Mouse (Mus musculus): Measurements from ENCODE around the gene Dmac2. TPM values are rescaled to one million over a fixed set of nuclear protein-coding genes. Genes with fewer than 3 reads are reported as not detected.

Gene Dmac2
- polyA plus RNA-seq, 1 experiment: 18.7 TPM

- H3K4me3 ChIP-seq (replicated peaks): no peak overlapping the region
- H3K36me3 ChIP-seq (replicated peaks; ENCODE audit: low read length): no peaks in the 10 kb centered on the region
- peaks cover 25% of the 10 kb centered on the region for H3K27me3 ChIP-seq (replicated peaks)
- TF ChIP-seq GATA1 (IDR thresholded peaks at IDR 0.05; ENCODE audit: borderline replicate concordance, low read length) (no peak), FLI1 (IDR thresholded peaks at IDR 0.05; ENCODE audit: low read length) (no peak)
- no peaks in the 10 kb centered on the region for H3K4me1 ChIP-seq
- H3K9me3 ChIP-seq: peaks cover 17% of the 10 kb centered on the region
These were observed 33.6 kb upstream of the Dmac2 start for GRCm38 (mm10) chr7:25585351-25586204.

- Histone ChIP-seq H3K4me1 (peaks cover 29% of the 10 kb centered on the region), H3K9me3 (no peaks in the 10 kb centered on the region), H3K27me3 (replicated peaks) (peaks cover 8% of the 10 kb centered on the region), H3K4me3 (replicated peaks) (no peak overlapping the region), H3K36me3 (replicated peaks; ENCODE audit: low read length) (no peaks in the 10 kb centered on the region)
- TF ChIP-seq GATA1 (IDR thresholded peaks at IDR 0.05; ENCODE audit: borderline replicate concordance, low read length) (no peak), FLI1 (IDR thresholded peaks at IDR 0.05; ENCODE audit: low read length) (no peak)
These were observed 28.0 kb upstream of the Dmac2 start for GRCm38 (mm10) chr7:25591226-25591625.

DNA sequence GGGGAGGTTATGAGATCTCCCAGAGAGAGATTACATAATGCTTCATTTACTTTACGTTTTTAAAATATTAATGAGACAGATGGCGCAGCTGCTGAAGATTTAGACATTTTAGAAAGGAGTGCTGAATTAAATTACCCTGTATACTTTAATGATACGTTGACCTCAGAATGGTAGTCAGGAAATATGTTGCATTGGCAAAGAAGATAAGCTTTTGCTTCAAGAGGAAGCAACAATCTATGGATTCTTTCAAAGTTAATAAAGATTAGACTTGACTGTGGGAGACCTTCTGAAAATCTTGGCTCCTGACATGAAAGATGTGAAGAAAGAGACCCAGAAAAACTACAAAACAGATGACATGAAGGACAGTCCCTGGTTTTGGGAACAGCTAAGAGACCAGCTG is 25.4 kb upstream of the Dmac2 start:
- H3K36me3 ChIP-seq (replicated peaks; ENCODE audit: low read length): no peaks in the 10 kb centered on the region
- TF ChIP-seq GATA1 (IDR thresholded peaks at IDR 0.05; ENCODE audit: borderline replicate concordance, low read length) (no peak), FLI1 (IDR thresholded peaks at IDR 0.05; ENCODE audit: low read length) (no peak)
- H3K9me3 ChIP-seq: no peaks in the 10 kb centered on the region
- H3K27me3 ChIP-seq (replicated peaks): peaks cover 16% of the 10 kb centered on the region
- peaks cover 29% of the 10 kb centered on the region for H3K4me1 ChIP-seq
- H3K4me3 ChIP-seq (replicated peaks): no peak overlapping the region

DNA sequence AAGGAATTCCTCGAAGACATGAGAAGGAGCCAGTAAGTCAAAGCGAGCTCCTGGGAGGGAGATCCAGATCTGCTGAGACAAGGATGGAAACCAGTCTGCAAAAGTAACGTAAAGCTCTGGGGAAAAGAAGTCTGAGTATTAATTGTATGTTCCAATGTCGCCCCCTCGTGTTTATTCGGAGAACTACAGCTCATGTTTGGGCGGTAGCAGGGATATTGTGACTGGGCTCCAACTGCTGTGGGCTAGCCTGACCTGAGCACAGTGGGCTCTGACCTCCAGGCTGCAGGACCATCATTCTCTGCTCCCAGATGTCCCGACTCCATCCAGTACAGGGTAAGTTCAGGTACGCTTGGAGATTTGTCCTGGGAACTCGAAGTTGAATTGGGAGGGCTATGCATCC is 19.6 kb upstream of the Dmac2 start:
- Histone ChIP-seq H3K9me3 (no peaks in the 10 kb centered on the region), H3K36me3 (replicated peaks; ENCODE audit: low read length) (no peaks in the 10 kb centered on the region), H3K4me1 (peaks cover 17% of the 10 kb centered on the region), H3K27me3 (replicated peaks) (peaks cover 8% of the 10 kb centered on the region), H3K4me3 (replicated peaks) (peak overlapping the region; percentile 47)
- no peak for TF ChIP-seq GATA1 (IDR thresholded peaks at IDR 0.05; ENCODE audit: borderline replicate concordance, low read length)
- TF ChIP-seq FLI1 (IDR thresholded peaks at IDR 0.05; ENCODE audit: low read length): no peak

GRCm38 (mm10) chr7:25600666-25601065 is 18.5 kb upstream of the Dmac2 start:
- Histone ChIP-seq H3K9me3 (no peaks in the 10 kb centered on the region), H3K4me3 (replicated peaks) (no peak overlapping the region), H3K36me3 (replicated peaks; ENCODE audit: low read length) (no peaks in the 10 kb centered on the region), H3K4me1 (peaks cover 19% of the 10 kb centered on the region), H3K27me3 (replicated peaks) (peaks cover 8% of the 10 kb centered on the region)
- TF ChIP-seq FLI1 (IDR thresholded peaks at IDR 0.05; ENCODE audit: low read length) (no peak), GATA1 (IDR thresholded peaks at IDR 0.05; ENCODE audit: borderline replicate concordance, low read length) (no peak)

- Histone ChIP-seq H3K36me3 (replicated peaks; ENCODE audit: low read length) (no peaks in the 10 kb centered on the region), H3K4me1 (peaks cover 24% of the 10 kb centered on the region), H3K4me3 (replicated peaks) (no peak overlapping the region), H3K27me3 (replicated peaks) (peaks cover 8% of the 10 kb centered on the region), H3K9me3 (no peaks in the 10 kb centered on the region)
- TF ChIP-seq FLI1 (IDR thresholded peaks at IDR 0.05; ENCODE audit: low read length) (no peak), GATA1 (IDR thresholded peaks at IDR 0.05; ENCODE audit: borderline replicate concordance, low read length) (no peak)
These were observed 17.9 kb upstream of the Dmac2 start for GRCm38 (mm10) chr7:25601346-25601745.

GRCm38 (mm10) chr7:25606625-25607063 is 12.6 kb upstream of the Dmac2 start:
- Histone ChIP-seq H3K4me1 (peaks cover 59% of the 10 kb centered on the region), H3K36me3 (replicated peaks; ENCODE audit: low read length) (no peaks in the 10 kb centered on the region), H3K9me3 (no peaks in the 10 kb centered on the region), H3K4me3 (replicated peaks) (peak overlapping the region; percentile 85), H3K27me3 (replicated peaks) (no peaks in the 10 kb centered on the region)
- TF ChIP-seq GATA1 (IDR thresholded peaks at IDR 0.05; ENCODE audit: borderline replicate concordance, low read length): no peak

DNA sequence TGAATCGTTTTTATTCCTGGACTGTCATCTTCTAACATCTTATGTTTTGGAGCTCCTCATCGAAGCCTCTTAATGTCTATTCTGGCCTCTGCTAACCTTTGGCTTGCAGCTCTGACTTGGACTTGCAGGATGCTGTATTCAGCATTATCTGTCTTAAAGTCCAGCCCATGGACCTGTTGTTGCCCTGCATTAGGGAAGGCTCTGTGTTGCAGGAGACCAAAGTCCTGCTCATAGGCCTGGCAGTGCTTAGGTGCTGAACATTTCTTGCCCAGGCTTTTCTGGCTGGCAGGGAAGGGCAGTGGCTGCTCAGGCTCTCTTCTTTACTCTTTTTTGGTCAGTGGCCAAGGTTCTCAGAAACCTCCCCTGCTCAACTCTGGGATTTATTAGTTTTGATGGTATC is 12.0 kb upstream of the Dmac2 start:
- Histone ChIP-seq H3K27me3 (replicated peaks) (no peaks in the 10 kb centered on the region), H3K4me1 (peaks cover 59% of the 10 kb centered on the region)

GRCm38 (mm10) chr7:25610056-25610455 is 9.2 kb upstream of the Dmac2 start:
- H3K27me3 ChIP-seq (replicated peaks): no peaks in the 10 kb centered on the region
- H3K4me3 ChIP-seq (replicated peaks): peak overlapping the region; percentile 71
- H3K36me3 ChIP-seq (replicated peaks; ENCODE audit: low read length): no peaks in the 10 kb centered on the region
- H3K4me1 ChIP-seq: peaks cover 57% of the 10 kb centered on the region
- TF ChIP-seq GATA1 (IDR thresholded peaks at IDR 0.05; ENCODE audit: borderline replicate concordance, low read length): no peak
- no peak for TF ChIP-seq FLI1 (IDR thresholded peaks at IDR 0.05; ENCODE audit: low read length)
- no peaks in the 10 kb centered on the region for H3K9me3 ChIP-seq

More for the DNA sequence above, 12.0 kb upstream of the Dmac2 start:
- Histone ChIP-seq H3K36me3 (replicated peaks; ENCODE audit: low read length) (no peaks in the 10 kb centered on the region), H3K9me3 (no peaks in the 10 kb centered on the region), H3K4me3 (replicated peaks) (peak overlapping the region; percentile 53)
- TF ChIP-seq GATA1 (IDR thresholded peaks at IDR 0.05; ENCODE audit: borderline replicate concordance, low read length) (no peak), FLI1 (IDR thresholded peaks at IDR 0.05; ENCODE audit: low read length) (no peak)

DNA sequence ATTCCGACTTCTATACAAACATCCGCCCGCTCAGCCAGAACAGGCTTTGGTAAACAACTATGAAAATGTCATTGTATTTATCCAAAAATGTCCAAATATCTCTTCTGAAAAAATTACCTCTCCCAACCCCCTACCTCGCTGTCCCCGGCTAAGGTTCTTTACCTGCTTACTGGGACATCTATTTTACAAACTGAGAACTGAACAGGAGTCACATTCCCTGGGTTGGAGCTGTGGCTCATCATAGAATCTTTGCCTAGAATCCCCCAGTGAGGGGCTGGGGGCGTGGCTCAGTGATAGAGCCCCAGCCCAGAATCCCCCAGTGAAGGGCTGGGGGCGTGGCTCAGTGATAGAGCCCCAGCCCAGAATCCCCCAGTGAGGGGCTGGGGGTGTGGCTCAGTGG is 7.7 kb upstream of the Dmac2 start:
- no peaks in the 10 kb centered on the region for H3K9me3 ChIP-seq
- peaks cover 55% of the 10 kb centered on the region for H3K4me1 ChIP-seq
- no peaks in the 10 kb centered on the region for H3K27me3 ChIP-seq (replicated peaks)
- no peak for TF ChIP-seq GATA1 (IDR thresholded peaks at IDR 0.05; ENCODE audit: borderline replicate concordance, low read length)
- TF ChIP-seq FLI1 (IDR thresholded peaks at IDR 0.05; ENCODE audit: low read length): no peak
- H3K4me3 ChIP-seq (replicated peaks): no peak overlapping the region
- H3K36me3 ChIP-seq (replicated peaks; ENCODE audit: low read length): no peaks in the 10 kb centered on the region

Data from megakaryocyte, embryonic 14.5 days (primary cell).